In the genomic region with DNA sequence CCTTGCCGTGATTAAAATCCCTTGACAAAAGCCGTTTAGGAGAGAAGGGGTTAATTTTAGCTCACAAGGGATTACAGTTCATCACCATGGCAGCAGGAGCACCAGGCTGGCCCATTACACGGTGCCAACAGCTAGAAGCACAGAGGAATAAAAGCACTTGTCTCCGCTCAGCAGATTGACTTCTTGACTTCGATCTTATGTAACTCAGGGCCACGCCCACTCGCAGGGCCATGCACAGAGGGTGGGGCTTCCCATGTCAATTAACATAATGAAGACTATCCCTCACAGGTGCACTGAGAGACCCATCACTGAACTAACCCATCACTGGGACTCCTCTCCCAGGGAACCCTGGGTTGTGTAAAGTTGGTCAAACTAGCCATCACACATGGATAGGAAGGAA, we compare ENCODE assay signal across 8 mouse cellular contexts. TPM values are rescaled to one million over a fixed set of nuclear protein-coding genes. Genes with fewer than 3 reads are reported as not detected.
DNase-seq lines count a peak whose midpoint lies in the region; ATAC-seq and TF ChIP-seq lines count a peak whose summit lies in the region.

No protein-coding gene starts in this region.

- H3K4me3 ChIP-seq in neural tube, embryonic 12.5 days, result no peak overlapping the region
- H3K4me3 ChIP-seq in left cerebral cortex, adult 2 months, result no peak overlapping the region

- peak; percentile 26 to 42 for DNase-seq in kidney, adult 8-10 months
- no peak for DNase-seq in kidney, postnatal 14 days
- DNase-seq in cerebellum, adult 9-11 months, result peak; percentile 84
- peak; percentile 17 for DNase-seq in kidney, postnatal 10 days
- DNase-seq in urinary bladder, postnatal 10 days (ENCODE audit: low spot score), result no peak
- DNase-seq in c-Kit-positive CD71-positive TER-119-positive erythroid progenitor cells, embryonic 14.5 days (ENCODE audit: low spot score), result no peak
- DNase-seq in left cerebral cortex, adult 2 months (ENCODE audit: extremely low spot score in 1 of 2, low spot score in 2 of 2), result no peak

- no peaks in the 10 kb centered on the region for H3K36me3 ChIP-seq in neural tube, embryonic 12.5 days

- H3K9ac ChIP-seq in neural tube, embryonic 12.5 days, result no peak overlapping the region

- peak; percentile 81 for ATAC-seq in neural tube, embryonic 12.5 days (ENCODE audit: low FRiP score, low read depth)

- H3K27ac ChIP-seq in neural tube, embryonic 12.5 days, result no peak overlapping the region
- H3K27ac ChIP-seq in left cerebral cortex, adult 2 months, result no peak overlapping the region

- no peak for TF ChIP-seq CTCF in left cerebral cortex, adult 2 months (IDR thresholded peaks at IDR 0.05)

- WGBS in neural tube, embryonic 12.5 days, result 27% methylated on average over 7 of the region's 7 CpGs

- intact Hi-C loops in left cerebral cortex, adult 2 months (cut with DNase I), result no loop called here

- no peaks in the 10 kb centered on the region for H3K9me3 ChIP-seq in neural tube, embryonic 12.5 days

- peak overlapping the region; percentile 27; the same call in 1 of the 2 replicates for H3K4me2 ChIP-seq in neural tube, embryonic 12.5 days (replicated peaks)

- no peaks in the 10 kb centered on the region for H3K27me3 ChIP-seq in neural tube, embryonic 12.5 days (replicated peaks)

- H3K4me1 ChIP-seq in neural tube, embryonic 12.5 days, result peaks cover 20% of the 10 kb centered on the region

RNA-seq across cellular contexts. Expression of a gene that starts 7.9 kb away (rescaled TPM):
- 25.1 and 29.6 TPM in 2 replicates for polyA plus RNA-seq in neural tube, embryonic 12.5 days (2016; fragmentation: Nextera tagmentation; extraction: Ambion mirVana)
- total RNA-seq in left cerebral cortex, adult 2 months (2021), result 10 to 100 TPM; 25.2 to 25.6 TPM

RNA-seq across cellular contexts. Expression of a gene that starts 8.6 kb away (rescaled TPM):
- polyA plus RNA-seq in neural tube, embryonic 12.5 days (2016; fragmentation: Nextera tagmentation; extraction: Ambion mirVana), result 0.03 and 0.04 TPM in 2 replicates
- under 1 TPM; 0.05 to 0.07 TPM for total RNA-seq in left cerebral cortex, adult 2 months (2021)

Comparison
In these comparisons a context has a peak if more than half of its experiments do, and no peak if none do; other contexts are left out.
1. DNase-seq: peak in kidney, adult 8-10 months (2 of 2), cerebellum, adult 9-11 months (single experiment) and kidney, postnatal 10 days (single experiment); none in kidney, postnatal 14 days (single experiment), urinary bladder, postnatal 10 days (single experiment), c-Kit-positive CD71-positive TER-119-positive erythroid progenitor cells, embryonic 14.5 days (single experiment) and left cerebral cortex, adult 2 months (0 of 2).